Mouse (Mus musculus): ENCODE measurements around the gene Car10. TPM values are rescaled to one million over a fixed set of nuclear protein-coding genes. Genes with fewer than 3 reads are reported as not detected.

The Car10 gene
- polyA plus RNA-seq, 1 experiment from 2014 or later = 29.3 TPM

DNA sequence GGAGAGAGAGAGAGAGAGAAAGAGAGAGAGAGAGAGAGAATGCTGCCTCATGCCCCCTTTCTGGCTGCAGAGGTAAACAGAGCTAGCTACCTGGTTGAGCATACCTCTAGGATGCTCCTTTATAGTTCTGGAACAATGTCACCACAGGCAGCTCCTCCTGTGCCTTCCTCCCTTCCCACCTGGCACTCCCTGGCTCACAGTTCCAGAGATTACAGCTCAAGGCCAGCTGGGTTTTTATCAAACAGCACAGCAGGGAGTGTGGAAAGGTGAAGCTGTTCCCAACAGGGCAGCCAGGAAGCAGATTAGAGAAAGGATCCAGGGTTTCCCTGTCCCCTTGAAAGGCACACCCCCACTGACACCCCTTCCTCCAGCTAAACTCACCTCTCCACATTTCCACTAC lies 517.0 kb downstream of the Car10 start:
- no peak for ATAC-seq (ENCODE audit: low FRiP score)
- Histone ChIP-seq H3K27ac (no peak overlapping the region), H3K9me3 (no peaks in the 10 kb centered on the region), H3K4me2 (no peak overlapping the region), H3K27me3 (no peaks in the 10 kb centered on the region), H3K4me3 (no peak overlapping the region), H3K9ac (no peak overlapping the region), H3K4me1 (replicated peaks) (no peaks in the 10 kb centered on the region), H3K36me3 (no peaks in the 10 kb centered on the region)

DNA sequence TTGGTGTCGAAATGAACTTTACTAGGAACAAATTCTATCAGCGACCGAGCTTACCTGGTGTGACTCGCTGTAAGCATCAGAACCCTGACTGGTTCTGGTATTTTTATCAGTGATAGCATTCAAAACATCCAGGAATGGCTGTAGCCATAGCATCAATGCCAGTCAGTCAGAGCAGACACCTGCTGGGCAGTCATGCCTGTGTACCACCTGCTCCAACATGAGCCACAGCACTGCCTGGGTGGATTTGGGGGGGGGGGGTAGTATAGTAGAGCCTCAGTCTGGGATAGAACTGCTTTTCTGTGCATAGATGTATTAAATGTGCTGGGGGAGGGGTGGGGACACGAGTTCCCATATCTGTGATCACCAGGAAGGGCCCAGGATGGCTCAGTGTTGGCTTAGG lies 525.8 kb downstream of the Car10 start:
- Histone ChIP-seq H3K4me1 (replicated peaks) (no peaks in the 10 kb centered on the region), H3K9me3 (no peaks in the 10 kb centered on the region), H3K4me3 (no peak overlapping the region), H3K27ac (no peak overlapping the region), H3K27me3 (no peaks in the 10 kb centered on the region), H3K36me3 (no peaks in the 10 kb centered on the region), H3K9ac (no peak overlapping the region), H3K4me2 (no peak overlapping the region)
- WGBS = 86% methylated on average over 5 of the region's 5 CpGs
- ATAC-seq (ENCODE audit: low FRiP score) = no peak

DNA sequence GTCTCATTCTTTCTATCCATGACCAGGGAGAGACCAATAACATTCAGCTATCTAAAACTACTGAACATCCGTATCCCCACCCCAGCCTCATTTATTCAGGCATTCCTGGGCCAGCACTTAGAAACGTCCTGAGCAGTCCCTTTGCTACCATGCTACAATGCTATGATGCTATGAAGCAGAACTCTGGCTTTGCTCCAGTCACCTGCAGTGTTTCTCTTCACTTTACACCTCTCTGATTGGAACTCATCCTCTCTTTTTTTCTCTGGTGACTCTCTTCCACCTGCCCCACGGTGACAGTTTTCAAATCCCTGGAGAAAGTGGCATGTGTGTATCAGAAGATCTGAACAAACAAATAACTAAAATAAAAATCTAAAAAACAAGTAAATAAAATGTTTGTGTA lies 541.6 kb downstream of the Car10 start:
- H3K9me3 ChIP-seq = no peaks in the 10 kb centered on the region
- 58% methylated on average over 3 of the region's 3 CpGs for whole genome bisulfite sequencing
- no peaks in the 10 kb centered on the region for H3K27me3 ChIP-seq
- no peak overlapping the region for H3K9ac ChIP-seq
- no peak overlapping the region for H3K27ac ChIP-seq
- H3K4me1 ChIP-seq (replicated peaks) = peaks cover 6% of the 10 kb centered on the region; the same call in 1 of the 2 replicates
- no peaks in the 10 kb centered on the region for H3K36me3 ChIP-seq
- no peak overlapping the region for H3K4me3 ChIP-seq
- no peak for ATAC-seq (ENCODE audit: low FRiP score)
- no peak overlapping the region for H3K4me2 ChIP-seq

DNA sequence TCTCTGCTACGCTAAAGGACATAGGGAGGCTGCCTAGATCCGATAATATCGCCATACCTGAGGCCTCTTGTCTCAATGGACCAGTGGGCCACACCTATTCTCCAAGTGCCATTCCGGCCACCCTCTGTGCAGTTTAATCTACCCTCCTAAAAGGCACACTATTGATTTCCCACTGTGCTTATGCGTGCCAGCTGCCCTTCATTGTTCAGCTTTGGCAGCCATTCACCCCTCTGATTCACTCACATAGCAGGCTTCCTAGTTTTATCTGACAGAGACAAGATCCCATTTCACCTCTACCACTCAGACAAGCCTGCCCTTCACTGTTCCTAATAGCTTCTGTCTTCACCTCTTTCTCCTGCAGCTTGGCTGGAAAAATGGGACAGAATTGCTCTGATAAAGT lies 543.1 kb downstream of the Car10 start:
- Histone ChIP-seq H3K4me3 (no peak overlapping the region), H3K27me3 (no peaks in the 10 kb centered on the region), H3K4me1 (replicated peaks) (peaks cover 6% of the 10 kb centered on the region; the same call in 1 of the 2 replicates), H3K4me2 (no peak overlapping the region), H3K27ac (no peak overlapping the region), H3K9me3 (no peaks in the 10 kb centered on the region), H3K36me3 (no peaks in the 10 kb centered on the region), H3K9ac (no peak overlapping the region)
- 42% methylated on average over 5 of the region's 5 CpGs for WGBS
- no peak for ATAC-seq (ENCODE audit: low FRiP score)

DNA sequence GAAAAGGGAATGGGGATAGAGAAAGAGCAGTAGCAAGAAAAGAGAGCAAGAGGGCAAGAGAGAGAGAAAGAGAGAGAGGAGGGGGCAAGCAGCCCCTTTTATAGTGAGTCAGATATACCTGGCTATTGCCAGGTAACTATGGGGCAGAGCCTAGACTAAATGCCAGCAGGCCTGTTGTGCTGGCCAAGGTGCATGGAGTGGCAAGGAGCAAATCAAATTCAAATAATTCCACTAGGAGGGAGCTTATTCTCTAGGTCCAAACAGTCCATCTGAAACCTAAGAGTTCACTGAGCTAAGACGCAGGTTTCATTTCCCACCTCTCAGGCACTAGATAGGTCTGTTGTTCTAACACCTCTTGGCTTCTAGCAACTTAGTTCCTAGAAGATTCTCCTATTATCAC lies 544.5 kb downstream of the Car10 start:
- H3K4me1 ChIP-seq (replicated peaks) = peaks cover 6% of the 10 kb centered on the region; the same call in 1 of the 2 replicates
- ATAC-seq (ENCODE audit: low FRiP score) = no peak
- 97% methylated on average over 1 of the region's 1 CpGs for WGBS

DNA sequence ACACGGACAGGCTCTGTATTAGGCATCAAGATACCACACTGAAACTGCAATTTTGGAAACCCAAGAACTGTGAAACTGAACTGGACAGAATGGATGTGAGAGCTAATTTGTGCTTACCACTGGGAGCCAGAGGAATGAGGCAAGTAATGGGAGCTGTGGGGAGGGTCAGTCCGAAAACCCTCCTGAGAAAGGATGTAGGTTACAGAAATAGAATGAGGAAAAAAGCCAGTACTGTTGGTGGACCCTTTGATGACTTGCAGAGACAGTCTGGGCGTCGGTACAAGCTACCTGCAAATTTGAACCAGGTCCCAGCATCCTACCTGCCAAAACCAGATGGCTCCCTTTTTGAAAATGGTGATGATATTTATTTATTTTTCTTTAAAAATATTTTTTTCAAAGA lies 545.2 kb downstream of the Car10 start:
- no peaks in the 10 kb centered on the region for H3K9me3 ChIP-seq
- H3K4me2 ChIP-seq = no peak overlapping the region
- no peak for ATAC-seq (ENCODE audit: low FRiP score)
- no peak overlapping the region for H3K27ac ChIP-seq
- H3K9ac ChIP-seq = no peak overlapping the region
- H3K4me3 ChIP-seq = no peak overlapping the region
- H3K27me3 ChIP-seq = no peaks in the 10 kb centered on the region
- H3K36me3 ChIP-seq = no peaks in the 10 kb centered on the region
- H3K4me1 ChIP-seq (replicated peaks) = peaks cover 6% of the 10 kb centered on the region; the same call in 1 of the 2 replicates
- WGBS = 91% methylated on average over 4 of the region's 4 CpGs

More for the DNA sequence above, 544.5 kb downstream of the Car10 start:
- no peaks in the 10 kb centered on the region for H3K27me3 ChIP-seq
- no peak overlapping the region for H3K4me3 ChIP-seq
- no peaks in the 10 kb centered on the region for H3K36me3 ChIP-seq
- H3K4me2 ChIP-seq = no peak overlapping the region
- no peaks in the 10 kb centered on the region for H3K9me3 ChIP-seq
- H3K9ac ChIP-seq = no peak overlapping the region
- no peak overlapping the region for H3K27ac ChIP-seq

DNA sequence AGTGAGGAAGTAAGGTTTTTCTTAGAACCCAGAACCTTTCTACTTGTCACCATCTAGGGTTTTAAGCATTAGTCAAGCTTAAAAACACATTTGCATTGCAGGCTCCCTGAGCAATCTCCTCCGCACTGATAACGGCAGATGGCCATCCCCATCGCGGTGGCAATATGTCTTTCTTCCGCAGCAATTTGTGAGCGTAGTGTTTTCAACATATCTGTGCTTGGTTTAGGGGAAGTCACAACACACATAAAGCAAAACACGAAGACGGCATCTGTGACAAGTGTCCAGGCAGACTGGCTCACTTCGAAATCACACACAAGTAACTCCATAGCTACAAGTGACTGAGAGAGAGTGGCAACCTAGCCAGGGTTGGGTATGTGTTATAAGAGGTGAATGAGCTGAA lies 545.6 kb downstream of the Car10 start:
- 92% methylated on average over 9 of the region's 9 CpGs for WGBS
- no peak for ATAC-seq (ENCODE audit: low FRiP score)

DNA sequence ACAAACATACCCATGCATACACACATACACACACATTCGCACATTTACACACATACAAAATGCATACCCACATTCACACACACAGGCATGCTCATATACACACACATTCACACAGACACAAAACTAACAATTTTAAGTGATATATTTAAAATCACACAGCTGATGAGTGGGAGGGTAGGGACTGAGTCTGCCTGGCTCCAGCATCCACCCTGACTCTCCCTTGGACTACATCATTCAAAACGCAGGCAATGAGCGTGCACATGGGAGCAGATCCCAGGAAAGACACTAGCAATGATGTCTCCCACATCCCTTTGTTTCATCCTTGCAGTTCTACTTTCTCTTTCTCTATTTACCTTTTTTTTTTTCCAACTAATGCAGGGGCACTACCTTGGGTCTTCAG lies 548.4 kb downstream of the Car10 start:
- no peak overlapping the region for H3K9ac ChIP-seq
- no peak overlapping the region for H3K4me3 ChIP-seq
- H3K27ac ChIP-seq = no peak overlapping the region
- H3K27me3 ChIP-seq = no peaks in the 10 kb centered on the region
- no peak for ATAC-seq (ENCODE audit: low FRiP score)
- H3K9me3 ChIP-seq = no peaks in the 10 kb centered on the region
- H3K4me2 ChIP-seq = no peak overlapping the region
- WGBS = 89% methylated on average over 3 of the region's 3 CpGs
- no peaks in the 10 kb centered on the region for H3K36me3 ChIP-seq
- H3K4me1 ChIP-seq (replicated peaks) = no peaks in the 10 kb centered on the region

More for the DNA sequence above, 545.6 kb downstream of the Car10 start:
- peaks cover 6% of the 10 kb centered on the region; the same call in 1 of the 2 replicates for H3K4me1 ChIP-seq (replicated peaks)
- no peaks in the 10 kb centered on the region for H3K27me3 ChIP-seq
- H3K4me2 ChIP-seq = no peak overlapping the region
- no peak overlapping the region for H3K4me3 ChIP-seq
- H3K9me3 ChIP-seq = no peaks in the 10 kb centered on the region
- H3K9ac ChIP-seq = no peak overlapping the region
- H3K27ac ChIP-seq = no peak overlapping the region
- H3K36me3 ChIP-seq = no peaks in the 10 kb centered on the region
